Mouse (Mus musculus) cerebellum, postnatal 10 days (tissue): Measurements from ENCODE around the gene Cdh11.
"Not testable (repeated sequence)": the region's sequence is repeated elsewhere in the genome, so short reads cannot be mapped to it uniquely, and the experiment has no call there.

Experiments used
- DNase-seq, 2 experiments: peaks; one replicate each; pipeline ENCODE4 v3.0.0; 2021; ENCODE audit warnings: mixed read lengths in 2 of 2

Gene Cdh11

DNA sequence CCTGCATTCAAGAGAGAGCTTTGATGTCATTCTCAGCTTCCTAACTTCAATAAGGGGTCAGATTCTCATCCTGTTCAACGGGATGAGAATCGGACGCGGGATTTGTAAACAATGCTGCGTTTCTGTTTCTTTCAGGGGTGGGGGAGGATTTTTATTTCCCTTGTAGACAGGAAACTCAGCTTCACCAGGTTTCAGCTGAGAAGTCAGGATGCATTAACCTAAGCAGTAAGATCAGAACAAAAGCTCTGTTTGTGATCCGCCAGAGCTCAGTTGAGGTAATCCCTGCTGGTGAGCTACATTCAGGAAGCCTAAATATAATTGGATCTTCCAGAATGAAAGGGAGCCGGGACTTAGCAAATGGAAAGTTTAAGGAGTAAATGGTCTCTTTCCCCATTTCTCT, 78.1 kb downstream of the Cdh11 start:
- no peak for DNase-seq

DNA sequence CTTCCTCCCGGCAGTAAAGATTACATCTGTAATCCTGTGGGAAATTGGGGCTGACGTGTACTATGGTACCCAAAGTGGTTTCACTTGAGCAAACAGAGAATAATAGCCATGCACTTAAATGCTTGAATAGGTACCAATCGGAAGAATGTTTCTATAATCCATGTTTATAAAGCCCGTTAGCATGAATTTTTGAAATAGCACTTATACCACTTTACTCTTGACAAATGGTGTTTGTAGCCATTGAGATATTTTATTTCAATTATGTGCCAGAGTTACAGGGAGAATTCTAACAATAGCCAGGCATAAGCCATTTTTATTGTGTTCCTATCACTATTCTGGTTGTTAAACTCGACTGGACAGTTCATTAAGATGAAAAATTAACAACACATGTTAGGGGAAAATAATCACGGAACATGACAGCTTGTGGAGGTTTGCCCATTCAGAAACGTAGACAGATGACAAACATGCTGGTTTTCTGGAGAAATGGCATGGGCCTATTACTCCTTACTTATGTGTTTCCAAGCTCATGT, 80.0 kb downstream of the Cdh11 start:
- DNase-seq: peak in 1 of 2 experiments; percentile 11

DNA sequence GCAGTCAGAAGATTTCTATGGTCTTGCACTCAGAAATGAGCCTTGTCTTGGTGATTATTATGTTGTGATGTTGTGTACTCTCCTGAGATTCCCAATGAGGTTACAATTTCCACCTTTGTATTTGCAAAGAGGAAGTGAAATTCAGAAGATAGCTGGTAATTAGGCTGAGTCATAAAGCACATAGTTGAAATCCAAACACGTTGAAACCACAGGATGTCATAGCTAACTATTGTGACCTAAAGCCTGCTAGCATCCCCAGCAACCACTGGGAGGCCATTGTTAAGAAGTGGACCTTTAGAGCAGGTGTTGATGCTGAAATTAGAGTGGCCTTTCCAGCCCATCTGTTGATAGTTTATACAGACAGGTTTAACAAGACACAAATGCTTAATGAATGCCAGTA, 85.2 kb downstream of the Cdh11 start:
- DNase-seq: no peak

DNA sequence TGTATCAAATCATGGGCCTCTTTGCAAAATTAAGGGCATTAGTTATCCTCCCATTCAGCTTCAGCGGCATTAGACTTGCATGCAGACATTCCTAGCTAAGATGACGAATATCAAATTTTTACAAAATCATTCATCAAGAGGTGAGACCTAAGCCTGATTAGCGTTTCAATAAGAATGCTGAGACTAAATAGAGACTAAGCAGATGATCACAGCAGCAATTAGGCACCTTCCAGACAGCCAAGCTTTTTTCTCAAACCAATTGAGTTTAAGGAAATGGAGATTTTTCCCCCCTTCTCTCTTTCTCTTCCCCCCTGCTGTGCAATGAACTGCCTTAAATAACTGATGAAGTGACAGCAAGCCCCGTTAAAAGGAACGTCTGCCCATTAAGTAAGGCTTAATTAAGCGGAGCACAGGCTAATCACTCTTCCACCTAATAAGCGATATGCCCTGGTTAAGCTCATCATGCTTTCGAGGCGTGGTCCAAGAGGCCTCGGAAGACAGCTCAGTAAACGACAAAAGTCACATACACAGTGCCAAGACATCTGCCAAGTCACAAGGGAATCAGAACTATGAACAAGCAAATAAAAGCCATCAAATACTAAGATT, 87.1 kb downstream of the Cdh11 start:
- DNase-seq: no peak

DNA sequence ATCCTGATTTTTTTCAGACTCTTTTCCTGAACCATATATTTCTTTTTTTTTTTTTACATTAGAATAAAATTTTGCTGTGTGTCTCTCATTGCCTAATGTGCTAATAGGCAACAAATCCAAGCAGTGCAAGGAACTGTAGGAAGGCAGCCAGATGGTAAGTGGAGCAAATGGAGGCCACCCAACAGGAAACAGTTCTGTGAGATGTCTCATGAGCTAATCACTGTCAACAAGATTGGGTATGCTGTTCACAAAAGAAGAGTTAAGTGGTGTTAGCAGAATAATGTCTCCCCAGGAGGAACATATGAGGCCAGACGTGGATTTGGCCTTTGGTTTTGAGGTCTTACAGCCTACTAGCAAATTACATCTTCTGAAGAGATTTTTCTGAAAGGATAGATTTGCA, 92.0 kb downstream of the Cdh11 start:
- DNase-seq: peak in 1 of 2 experiments; percentile 20

DNA sequence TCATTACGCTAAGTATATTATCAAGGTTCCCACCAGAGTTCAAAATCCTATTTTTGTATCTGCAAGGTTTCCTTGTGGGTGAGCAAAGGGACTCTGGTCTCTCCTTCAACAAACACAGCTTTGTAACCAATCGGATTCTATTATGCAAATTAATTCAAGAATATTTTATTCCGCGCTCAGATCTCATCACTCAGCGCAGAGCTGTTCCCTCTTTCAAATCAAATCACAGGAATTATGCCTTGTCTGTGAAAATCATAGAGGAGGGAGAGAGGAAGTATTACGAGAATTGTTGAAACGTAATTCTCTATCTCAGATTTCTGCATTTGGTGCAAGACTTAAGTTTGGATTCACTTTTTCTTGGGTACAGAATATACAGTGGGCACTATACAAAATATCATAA, 100.0 kb downstream of the Cdh11 start:
- not testable (repeated sequence) for DNase-seq

DNA sequence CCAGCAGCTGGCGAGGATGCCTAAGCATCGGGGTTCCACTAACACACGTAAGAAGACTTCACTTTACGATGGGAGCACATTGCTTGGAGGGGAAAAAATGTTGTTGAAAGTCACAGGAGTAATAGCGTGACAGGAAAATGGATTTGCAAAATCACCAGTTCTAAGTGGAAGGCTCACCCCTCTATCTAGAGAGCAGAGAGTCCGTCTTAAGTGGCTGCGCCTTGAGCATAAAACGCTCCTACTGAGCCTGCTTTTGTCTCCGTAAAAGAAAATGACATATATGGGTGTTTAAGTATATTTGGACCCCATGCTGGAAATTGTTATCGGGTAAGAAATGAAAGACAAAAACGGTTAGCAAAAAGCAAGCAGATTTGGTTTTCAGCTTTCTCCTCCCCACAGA, 100.4 kb downstream of the Cdh11 start:
- no peak for DNase-seq

DNA sequence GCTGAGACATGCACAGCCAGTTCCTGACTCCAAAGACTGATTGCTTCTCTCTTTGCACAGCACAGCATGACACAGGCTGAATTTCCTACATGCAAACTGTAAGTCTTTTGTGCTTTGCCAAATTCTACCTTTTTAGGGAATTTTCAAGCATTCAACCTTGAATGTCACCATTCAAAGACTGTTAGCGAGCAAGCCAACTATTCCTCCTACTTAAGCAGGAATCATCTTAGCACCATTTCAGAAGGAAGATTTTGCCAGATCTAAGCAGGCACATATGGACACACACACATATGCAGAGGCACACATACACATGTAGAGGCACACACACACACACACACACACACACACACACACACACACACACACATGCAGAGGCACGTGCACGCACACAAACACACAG, 108.3 kb downstream of the Cdh11 start:
- no peak for DNase-seq

DNA sequence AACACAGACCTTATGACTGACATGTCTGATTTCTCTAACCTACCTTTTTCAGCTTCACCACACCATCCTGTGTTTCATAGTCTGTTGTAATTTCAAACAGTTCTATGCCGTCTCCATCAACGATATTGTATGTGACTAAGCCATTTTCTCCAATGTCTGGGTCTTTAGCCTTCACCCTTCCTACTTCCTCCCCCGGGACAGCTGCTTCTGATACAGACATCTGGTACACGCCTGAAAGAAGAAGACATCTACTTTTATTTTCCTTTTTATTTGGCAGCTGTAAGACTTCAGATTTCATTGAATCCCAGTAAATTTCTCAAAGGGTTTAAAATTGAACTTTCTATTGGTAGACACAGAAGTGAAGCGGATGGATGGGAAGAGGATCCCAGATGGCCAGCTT, 120.9 kb downstream of the Cdh11 start:
- DNase-seq: not testable (repeated sequence)

DNA sequence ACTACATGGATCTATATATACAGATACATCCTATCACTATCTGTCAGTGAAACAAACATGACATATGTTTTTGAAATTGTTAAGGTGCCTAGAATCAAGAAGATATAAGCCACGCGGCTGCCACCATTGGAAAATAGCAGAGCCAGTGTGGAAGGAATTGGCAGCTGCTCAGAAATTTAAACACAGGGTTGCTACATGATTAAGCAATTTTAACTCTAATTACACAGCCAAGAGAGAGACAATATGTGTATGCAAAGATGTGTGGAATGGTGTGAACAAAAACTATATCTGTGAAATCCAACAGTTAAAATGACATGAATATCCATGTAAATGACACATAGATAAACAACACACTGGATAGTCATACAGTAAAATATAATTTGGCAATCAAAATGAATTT, 128.9 kb downstream of the Cdh11 start:
- no peak for DNase-seq

DNA sequence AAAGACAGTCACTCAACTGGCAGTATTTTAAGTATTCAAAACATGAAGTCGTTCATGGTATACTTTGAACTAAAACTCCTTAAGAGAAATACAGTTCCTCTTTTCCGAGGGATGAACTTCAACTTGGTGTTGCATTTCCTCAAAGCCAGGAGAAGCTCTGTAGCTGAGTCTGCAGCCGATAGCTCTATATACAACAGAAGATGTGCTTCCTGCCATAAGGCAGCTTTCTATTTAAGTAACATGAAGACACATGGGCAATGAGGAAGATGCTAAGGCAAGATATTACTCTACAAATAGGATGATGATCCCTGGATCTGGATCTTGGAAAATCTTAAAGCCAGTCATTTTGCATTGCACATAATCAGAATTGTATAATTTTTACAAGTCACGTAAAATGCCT, 133.5 kb downstream of the Cdh11 start:
- DNase-seq: no peak

DNA sequence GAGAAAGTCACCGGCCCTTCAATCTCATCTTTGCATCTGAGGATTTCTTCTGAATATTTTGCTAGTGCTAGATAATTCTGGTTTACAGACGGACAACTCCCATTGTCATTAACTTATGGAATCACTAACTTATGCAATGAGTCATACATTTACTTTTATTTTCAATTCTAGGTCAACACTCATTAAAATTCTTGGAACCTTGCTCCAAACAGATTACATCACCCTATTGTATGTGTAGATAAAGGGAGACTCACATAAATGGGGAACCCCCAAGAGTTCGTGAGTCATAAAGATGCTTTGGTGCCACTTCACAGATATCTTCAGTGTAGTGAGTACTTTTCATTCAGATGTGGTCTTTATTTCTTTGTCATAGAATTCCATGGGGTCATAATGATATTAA, 158.3 kb downstream of the Cdh11 start:
- no peak for DNase-seq

DNA sequence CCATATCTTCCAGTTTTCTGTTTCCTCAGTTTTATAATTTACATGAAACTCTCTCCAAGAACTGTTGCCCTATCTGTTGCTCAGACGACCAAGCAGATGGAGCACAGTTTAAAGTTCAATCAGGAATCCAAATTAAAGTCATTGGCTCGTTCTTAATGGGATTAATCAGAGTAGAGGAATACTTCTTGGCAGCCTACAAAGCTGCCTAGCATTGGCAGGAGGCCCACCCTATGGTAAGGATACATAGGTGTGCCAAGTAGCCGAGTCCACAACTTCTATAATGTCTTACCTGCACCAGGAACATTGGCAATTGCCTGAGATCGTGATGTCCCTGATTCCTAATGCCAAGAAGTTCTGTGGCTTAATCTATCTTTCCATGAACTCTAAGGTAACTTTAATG, 173.3 kb downstream of the Cdh11 start:
- DNase-seq: peak; percentile 28 to 56

DNA sequence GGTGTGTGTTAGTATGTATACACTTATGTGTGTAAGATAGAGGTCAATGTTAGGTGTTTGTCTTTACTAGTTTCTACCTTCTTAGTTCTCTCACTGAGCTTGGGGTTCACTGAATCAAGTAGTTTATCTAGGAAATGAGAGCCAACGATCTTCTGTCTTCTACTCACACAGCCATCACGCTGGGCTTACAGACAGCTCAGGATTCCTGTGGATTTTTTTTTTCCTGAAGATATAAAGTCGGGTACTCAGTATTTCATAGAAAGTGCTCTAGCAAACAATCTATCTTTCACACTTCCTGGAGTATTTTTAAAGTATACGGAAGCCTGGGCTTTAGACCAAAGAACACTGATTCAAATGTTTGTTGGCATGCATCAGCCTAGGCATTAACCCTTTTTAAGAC, 184.1 kb downstream of the Cdh11 start:
- no peak for DNase-seq

DNA sequence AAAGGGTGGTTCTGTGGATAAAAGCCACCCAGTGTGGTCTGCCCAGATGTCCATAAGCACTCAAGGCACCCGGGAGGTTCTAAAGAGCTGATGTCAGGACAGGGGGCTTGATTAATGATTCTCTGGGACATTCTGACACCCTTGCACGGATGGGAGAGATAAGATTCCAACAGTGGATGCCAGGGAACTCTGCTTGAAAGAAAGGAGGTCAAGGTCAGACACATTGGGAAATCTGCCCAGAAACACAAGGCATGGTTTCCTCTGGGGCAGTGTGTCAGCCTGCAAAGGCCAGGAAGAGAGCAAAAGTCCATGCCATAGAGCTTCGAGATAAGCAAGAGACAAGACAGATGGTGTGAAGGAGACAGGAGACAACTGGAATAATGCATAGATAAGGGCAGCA, 188.9 kb downstream of the Cdh11 start:
- peak in 1 of 2 experiments; percentile 6 for DNase-seq

DNA sequence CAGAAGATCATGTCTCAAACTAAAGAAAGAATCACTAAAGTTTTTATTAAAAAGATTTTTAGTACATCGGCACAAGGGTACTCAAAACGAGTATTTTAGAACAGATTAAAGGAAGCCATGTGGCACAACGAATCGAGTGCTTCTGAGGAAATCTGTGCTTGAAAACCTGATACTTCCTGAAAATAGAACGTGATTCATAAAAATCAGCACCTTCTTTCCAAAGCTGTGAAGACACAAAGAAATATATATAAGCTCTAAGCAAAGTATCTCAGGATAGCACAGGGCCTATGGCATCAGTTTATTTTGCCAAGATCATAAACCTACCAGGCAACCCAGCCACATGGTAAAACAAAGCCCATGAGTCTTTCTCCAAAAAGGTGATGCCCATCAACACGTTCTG, 191.5 kb downstream of the Cdh11 start:
- no peak for DNase-seq
